Mouse (Mus musculus): ENCODE data around the gene Aebp1. TPM values are rescaled to one million over a fixed set of nuclear protein-coding genes. Genes with fewer than 3 reads are reported as not detected.

Aebp1 gene
- polyA plus RNA-seq, 1 experiment from 2014 or later: 15.0 TPM

- WGBS: 84% methylated on average over 12 of the region's 12 CpGs
- Histone ChIP-seq H3K36me3 (ENCODE audit: control insufficient read depth, insufficient read depth) (peaks cover 62% of the 10 kb centered on the region), H3K4me2 (replicated peaks; ENCODE audit: low read depth) (no peak overlapping the region), H3K9me3 (ENCODE audit: control insufficient read depth) (no peaks in the 10 kb centered on the region), H3K4me1 (replicated peaks; ENCODE audit: control insufficient read depth, insufficient read depth, low read length) (no peaks in the 10 kb centered on the region), H3K27ac (ENCODE audit: low read depth, low read length) (no peak overlapping the region), H3K9ac (ENCODE audit: low read depth, low read length) (no peak overlapping the region), H3K4me3 (ENCODE audit: low read depth, low read length) (no peak overlapping the region), H3K27me3 (replicated peaks; ENCODE audit: control insufficient read depth, insufficient read depth, low read length) (no peaks in the 10 kb centered on the region)
- no peak for TF ChIP-seq CTCF (IDR thresholded peaks at IDR 0.05; ENCODE audit: low read depth)
- ATAC-seq: no peak
Measured at GRCm38 (mm10) chr11:5829327-5829726, 32.4 kb upstream of the Aebp1 start.

GRCm38 (mm10) chr11:5834506-5834905, 27.2 kb upstream of the Aebp1 start:
- Histone ChIP-seq H3K36me3 (ENCODE audit: control insufficient read depth, insufficient read depth) (peaks cover 56% of the 10 kb centered on the region), H3K4me3 (ENCODE audit: low read depth, low read length) (no peak overlapping the region), H3K9ac (ENCODE audit: low read depth, low read length) (no peak overlapping the region), H3K27ac (ENCODE audit: low read depth, low read length) (no peak overlapping the region), H3K27me3 (replicated peaks; ENCODE audit: control insufficient read depth, insufficient read depth, low read length) (no peaks in the 10 kb centered on the region), H3K4me1 (replicated peaks; ENCODE audit: control insufficient read depth, insufficient read depth, low read length) (peaks cover 7% of the 10 kb centered on the region; the same call in 1 of the 2 replicates), H3K4me2 (replicated peaks; ENCODE audit: low read depth) (no peak overlapping the region), H3K9me3 (ENCODE audit: control insufficient read depth) (no peaks in the 10 kb centered on the region)
- WGBS: 90% methylated on average over 9 of the region's 9 CpGs
- TF ChIP-seq CTCF (IDR thresholded peaks at IDR 0.05; ENCODE audit: low read depth): no peak
- ATAC-seq: no peak

- no peaks in the 10 kb centered on the region for H3K9me3 ChIP-seq (ENCODE audit: control insufficient read depth)
- no peak overlapping the region for H3K4me2 ChIP-seq (replicated peaks; ENCODE audit: low read depth)
- H3K36me3 ChIP-seq (ENCODE audit: control insufficient read depth, insufficient read depth): peaks cover 52% of the 10 kb centered on the region
- no peak overlapping the region for H3K4me3 ChIP-seq (ENCODE audit: low read depth, low read length)
- H3K27ac ChIP-seq (ENCODE audit: low read depth, low read length): no peak overlapping the region
- H3K27me3 ChIP-seq (replicated peaks; ENCODE audit: control insufficient read depth, insufficient read depth, low read length): no peaks in the 10 kb centered on the region
- 91% methylated on average over 7 of the region's 7 CpGs for WGBS
- peaks cover 7% of the 10 kb centered on the region; the same call in 1 of the 2 replicates for H3K4me1 ChIP-seq (replicated peaks; ENCODE audit: control insufficient read depth, insufficient read depth, low read length)
- TF ChIP-seq CTCF (IDR thresholded peaks at IDR 0.05; ENCODE audit: low read depth): no peak
- no peak overlapping the region for H3K9ac ChIP-seq (ENCODE audit: low read depth, low read length)
- ATAC-seq: no peak
Measured at GRCm38 (mm10) chr11:5835057-5835456, 26.7 kb upstream of the Aebp1 start.

- Histone ChIP-seq H3K9ac (ENCODE audit: low read depth, low read length) (no peak overlapping the region; the same call in 1 of the 2 replicates), H3K9me3 (ENCODE audit: control insufficient read depth) (no peaks in the 10 kb centered on the region), H3K4me1 (replicated peaks; ENCODE audit: control insufficient read depth, insufficient read depth, low read length) (peaks cover 7% of the 10 kb centered on the region; the same call in 1 of the 2 replicates), H3K27ac (ENCODE audit: low read depth, low read length) (no peak overlapping the region), H3K27me3 (replicated peaks; ENCODE audit: control insufficient read depth, insufficient read depth, low read length) (no peaks in the 10 kb centered on the region), H3K4me2 (replicated peaks; ENCODE audit: low read depth) (no peak overlapping the region), H3K36me3 (ENCODE audit: control insufficient read depth, insufficient read depth) (peaks cover 44% of the 10 kb centered on the region), H3K4me3 (ENCODE audit: low read depth, low read length) (no peak overlapping the region)
- peak; percentile 72 for TF ChIP-seq CTCF (IDR thresholded peaks at IDR 0.05; ENCODE audit: low read depth)
- 53% methylated on average over 1 of the region's 1 CpGs for WGBS
- ATAC-seq: 0 out of 2 replicates have a peak, but pooled peaks have one; percentile 23
Measured at GRCm38 (mm10) chr11:5836126-5836525, 25.6 kb upstream of the Aebp1 start.

GRCm38 (mm10) chr11:5837251-5838246, 24.2 kb upstream of the Aebp1 start, which contains the start of gene Polm:
Gene Polm, minus strand, starts transcription at chr11:5838016.
- H3K4me2 ChIP-seq (replicated peaks; ENCODE audit: low read depth): peak within 1 kb of the TSS; percentile 80
- TF ChIP-seq CTCF (IDR thresholded peaks at IDR 0.05; ENCODE audit: low read depth): peak; percentile 88
- peak within 1 kb of the TSS; percentile 85 for H3K27ac ChIP-seq (ENCODE audit: low read depth, low read length)
- peaks cover 31% of the 10 kb centered on the region for H3K36me3 ChIP-seq (ENCODE audit: control insufficient read depth, insufficient read depth)
- peak within 1 kb of the TSS; percentile 66 for H3K9ac ChIP-seq (ENCODE audit: low read depth, low read length)
- peak; percentile 89 for ATAC-seq
- peak within 1 kb of the TSS; percentile 57 for H3K4me3 ChIP-seq (ENCODE audit: low read depth, low read length)
- no peaks in the 10 kb centered on the region for H3K27me3 ChIP-seq (replicated peaks; ENCODE audit: control insufficient read depth, insufficient read depth, low read length)
- no peaks in the 10 kb centered on the region for H3K9me3 ChIP-seq (ENCODE audit: control insufficient read depth)
- WGBS: under 1% methylated on average over 63 of the region's 63 CpGs
- H3K4me1 ChIP-seq (replicated peaks; ENCODE audit: control insufficient read depth, insufficient read depth, low read length): peaks cover 7% of the 10 kb centered on the region; the same call in 1 of the 2 replicates

GRCm38 (mm10) chr11:5840346-5840745, 21.4 kb upstream of the Aebp1 start:
- H3K9ac ChIP-seq (ENCODE audit: low read depth, low read length): no peak overlapping the region
- H3K27ac ChIP-seq (ENCODE audit: low read depth, low read length): no peak overlapping the region
- WGBS: 89% methylated on average over 7 of the region's 7 CpGs
- no peak for ATAC-seq
- no peaks in the 10 kb centered on the region for H3K27me3 ChIP-seq (replicated peaks; ENCODE audit: control insufficient read depth, insufficient read depth, low read length)
- peaks cover 7% of the 10 kb centered on the region; the same call in 1 of the 2 replicates for H3K4me1 ChIP-seq (replicated peaks; ENCODE audit: control insufficient read depth, insufficient read depth, low read length)
- H3K36me3 ChIP-seq (ENCODE audit: control insufficient read depth, insufficient read depth): peaks cover 4% of the 10 kb centered on the region; the same call in 1 of the 2 replicates
- H3K4me3 ChIP-seq (ENCODE audit: low read depth, low read length): no peak overlapping the region
- TF ChIP-seq CTCF (IDR thresholded peaks at IDR 0.05; ENCODE audit: low read depth): no peak
- H3K9me3 ChIP-seq (ENCODE audit: control insufficient read depth): no peaks in the 10 kb centered on the region
- no peak overlapping the region for H3K4me2 ChIP-seq (replicated peaks; ENCODE audit: low read depth)
